Mouse (Mus musculus): ENCODE data around the gene Aldh3a1.
"Not testable (repeated sequence)": the region's sequence is repeated elsewhere in the genome, so short reads cannot be mapped to it uniquely, and the experiment has no call there.

Aldh3a1 gene

GRCm38 (mm10) chr11:61207487-61208246 lies at the start of gene Aldh3a1:
Gene Aldh3a1 (plus strand): TSS chr11:61207537.
- no peak for DNase-seq (ENCODE audit: low spot score in 2 of 2)

GRCm38 (mm10) chr11:61158141-61158540 lies 49.2 kb upstream of the Aldh3a1 start:
- DNase-seq (ENCODE audit: low spot score in 2 of 2), result no peak

GRCm38 (mm10) chr11:61159796-61160732 lies 47.3 kb upstream of the Aldh3a1 start:
- no peak for DNase-seq (ENCODE audit: low spot score in 2 of 2)

GRCm38 (mm10) chr11:61161121-61161520 lies 46.2 kb upstream of the Aldh3a1 start:
- no peak for DNase-seq (ENCODE audit: low spot score in 2 of 2)

- DNase-seq (ENCODE audit: low spot score in 2 of 2), result no peak
Observed at GRCm38 (mm10) chr11:61162776-61163175, 44.6 kb upstream of the Aldh3a1 start.

- DNase-seq (ENCODE audit: low spot score in 2 of 2), result no peak
Observed at GRCm38 (mm10) chr11:61163341-61163740, 44.0 kb upstream of the Aldh3a1 start.

GRCm38 (mm10) chr11:61164366-61164765 lies 43.0 kb upstream of the Aldh3a1 start:
- no peak for DNase-seq (ENCODE audit: low spot score in 2 of 2)

GRCm38 (mm10) chr11:61164881-61165280 lies 42.5 kb upstream of the Aldh3a1 start:
- DNase-seq (ENCODE audit: low spot score in 2 of 2), result no peak

GRCm38 (mm10) chr11:61170184-61170583 lies 37.2 kb upstream of the Aldh3a1 start:
- DNase-seq (ENCODE audit: low spot score in 2 of 2), result no peak

GRCm38 (mm10) chr11:61173477-61173876 lies 33.9 kb upstream of the Aldh3a1 start:
- DNase-seq (ENCODE audit: low spot score in 2 of 2), result not testable (repeated sequence)

- DNase-seq (ENCODE audit: low spot score in 2 of 2), result peak in 1 of 2 experiments; percentile 69
Observed at GRCm38 (mm10) chr11:61174291-61174820, 33.0 kb upstream of the Aldh3a1 start.

- DNase-seq (ENCODE audit: low spot score in 2 of 2), result peak; percentile 99 to 100
Observed at GRCm38 (mm10) chr11:61174821-61175658, 32.3 kb upstream of the Aldh3a1 start, which contains the start of gene Usp22. Gene Usp22 (minus strand): TSS chr11:61175055.

- DNase-seq (ENCODE audit: low spot score in 2 of 2), result no peak
Observed at GRCm38 (mm10) chr11:61175778-61176177, 31.6 kb upstream of the Aldh3a1 start.

- no peak for DNase-seq (ENCODE audit: low spot score in 2 of 2)
Observed at GRCm38 (mm10) chr11:61176321-61176720, 31.0 kb upstream of the Aldh3a1 start.

- no peak for DNase-seq (ENCODE audit: low spot score in 2 of 2)
Observed at GRCm38 (mm10) chr11:61180361-61180760, 27.0 kb upstream of the Aldh3a1 start.

- DNase-seq (ENCODE audit: low spot score in 2 of 2), result no peak
Observed at GRCm38 (mm10) chr11:61181624-61182023, 25.7 kb upstream of the Aldh3a1 start.

GRCm38 (mm10) chr11:61183820-61184219 lies 23.5 kb upstream of the Aldh3a1 start:
- no peak for DNase-seq (ENCODE audit: low spot score in 2 of 2)

- no peak for DNase-seq (ENCODE audit: low spot score in 2 of 2)
Observed at GRCm38 (mm10) chr11:61190776-61191175, 16.6 kb upstream of the Aldh3a1 start.

GRCm38 (mm10) chr11:61192123-61192522 lies 15.2 kb upstream of the Aldh3a1 start:
- not testable (repeated sequence) for DNase-seq (ENCODE audit: low spot score in 2 of 2)

- DNase-seq (ENCODE audit: low spot score in 2 of 2), result no peak
Observed at GRCm38 (mm10) chr11:61192779-61193178, 14.6 kb upstream of the Aldh3a1 start.

GRCm38 (mm10) chr11:61193392-61193791 lies 13.9 kb upstream of the Aldh3a1 start:
- DNase-seq (ENCODE audit: low spot score in 2 of 2), result peak; percentile 71 to 84
